Mouse (Mus musculus): ENCODE results near the gene Gp1ba. TPM values are rescaled to one million over a fixed set of nuclear protein-coding genes. Genes with fewer than 3 reads are reported as not detected.

Gene Gp1ba
- total RNA-seq, 2 experiments from 2014 or later: not detected

DNA sequence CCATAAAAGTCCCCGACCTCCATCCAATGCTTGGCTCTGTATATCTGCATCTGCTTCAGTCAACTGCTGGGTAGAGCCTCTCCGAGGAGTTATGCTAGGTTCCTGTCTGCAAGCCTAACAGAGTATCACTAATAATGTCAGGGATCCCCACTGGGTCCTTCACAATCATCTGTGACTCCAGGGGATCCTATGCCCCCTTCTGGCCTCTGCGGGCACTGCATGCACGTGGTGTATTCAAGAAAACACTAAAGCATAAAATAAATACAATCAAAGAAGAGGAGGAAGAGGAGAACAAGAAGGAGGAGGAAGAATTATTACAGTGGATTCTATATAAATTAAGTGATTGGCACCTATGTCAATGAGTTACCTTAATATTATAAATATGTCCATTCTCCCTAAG, 13.4 kb upstream of the Gp1ba start:
- DNase-seq (ENCODE audit: low spot score in 2 of 2): no peak
- intact Hi-C loops (cut with DNase I): no loop called here

DNA sequence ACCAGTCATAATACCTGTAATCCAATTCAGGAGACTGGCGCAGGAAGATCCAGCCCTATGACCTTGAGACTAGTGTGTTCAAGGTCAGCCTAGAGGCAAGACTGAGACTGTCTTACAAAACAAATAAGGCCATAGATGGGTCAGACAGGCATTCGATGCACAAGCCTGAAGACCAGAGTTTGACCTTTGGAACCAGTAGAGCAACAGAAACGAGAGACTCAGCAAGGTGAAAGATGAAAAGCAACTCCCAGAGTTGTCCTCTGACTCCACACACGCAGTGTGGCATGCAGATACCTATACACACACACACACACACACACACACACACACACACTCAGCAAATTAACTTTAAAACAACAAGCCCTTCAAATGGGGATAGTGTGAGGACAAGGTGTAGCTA, 12.0 kb upstream of the Gp1ba start:
- no peak for DNase-seq (ENCODE audit: low spot score in 2 of 2)
- intact Hi-C loops (cut with DNase I): no loop called here

DNA sequence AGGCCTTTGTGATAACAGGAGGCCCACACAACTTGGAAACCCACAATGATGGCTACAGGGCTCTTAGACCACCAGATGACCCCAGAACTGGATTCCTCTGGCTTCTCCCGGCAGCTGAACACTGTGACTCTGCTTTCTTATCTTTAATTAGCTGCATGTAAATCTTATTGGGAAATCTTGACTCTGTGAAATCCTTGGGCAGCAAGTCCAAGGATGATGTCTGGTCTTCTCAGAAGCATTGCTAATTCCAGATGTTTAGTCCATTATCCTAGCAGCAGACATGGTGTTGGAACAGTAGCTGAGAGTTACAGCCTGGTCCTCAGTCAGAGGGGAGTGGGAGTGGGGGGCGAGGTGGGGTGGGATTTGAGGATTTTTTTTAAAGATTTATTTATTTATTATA, 10.5 kb upstream of the Gp1ba start:
- DNase-seq (ENCODE audit: low spot score in 2 of 2): no peak
- intact Hi-C loops (cut with DNase I): no loop called here

DNA sequence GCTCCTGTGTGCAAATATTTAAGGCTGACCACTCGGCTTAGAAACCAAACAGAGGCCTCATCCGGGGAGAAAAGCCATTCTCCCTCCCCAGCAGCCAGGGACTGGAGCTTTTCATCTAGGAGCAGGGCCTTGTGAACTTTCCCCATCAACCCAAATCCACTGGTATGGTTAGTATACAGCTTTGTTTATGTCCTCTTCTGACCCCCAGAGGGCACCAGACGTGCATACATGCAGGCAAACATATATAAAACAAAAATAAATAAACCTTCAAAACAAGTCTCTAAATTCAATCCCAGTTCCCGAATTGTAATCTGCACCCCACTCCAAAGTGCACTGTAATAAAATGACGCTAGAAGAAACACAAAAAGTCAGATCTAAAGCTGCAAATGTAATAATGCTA, 9.4 kb upstream of the Gp1ba start:
- intact Hi-C loops (cut with DNase I): no loop called here
- DNase-seq (ENCODE audit: low spot score in 2 of 2): no peak

DNA sequence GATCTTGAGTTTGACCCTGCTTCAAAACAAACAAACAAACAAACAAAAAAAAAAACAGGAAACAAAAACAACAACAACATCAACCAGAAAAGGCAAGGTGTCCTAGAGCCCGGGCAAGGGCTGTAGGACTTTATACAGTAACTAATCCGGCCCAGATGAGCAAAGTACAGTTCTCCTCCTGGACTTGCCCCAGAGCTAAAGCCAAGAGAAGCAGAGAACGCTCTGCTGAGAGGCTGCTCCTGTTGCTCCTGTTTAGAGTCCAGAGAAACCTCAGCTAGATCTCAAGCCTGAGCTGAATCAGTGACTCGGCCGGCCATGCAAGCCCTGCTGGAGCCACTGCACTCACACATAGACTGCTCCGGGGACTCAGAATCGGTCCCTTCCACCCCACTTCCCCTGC, 8.8 kb upstream of the Gp1ba start:
- no peak for DNase-seq (ENCODE audit: low spot score in 2 of 2)
- intact Hi-C loops (cut with DNase I): loop anchor here (5.0 kb wide), 1 partner anchor 127 kb away; no protein-coding TSS in a partner anchor

DNA sequence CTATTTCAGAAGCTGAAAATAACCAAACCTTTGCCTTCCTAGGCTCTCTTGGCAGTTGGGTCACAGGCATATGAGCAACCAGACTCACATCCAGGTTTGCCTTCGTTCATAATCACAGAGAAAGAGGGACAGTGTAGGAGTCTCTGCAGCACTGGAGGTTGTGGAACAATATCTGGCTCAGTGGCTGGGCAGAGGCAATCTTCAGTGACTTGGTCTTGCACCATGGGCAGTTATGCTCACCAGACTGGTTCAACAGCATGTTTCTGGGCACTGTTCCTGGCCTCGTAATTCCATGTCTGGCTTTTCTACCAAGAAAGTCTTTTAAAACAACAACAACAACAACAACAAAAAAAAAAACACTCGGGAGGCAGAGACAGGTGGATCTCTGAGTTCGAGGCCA, 3.3 kb upstream of the Gp1ba start:
- intact Hi-C loops (cut with DNase I): no loop called here
- DNase-seq (ENCODE audit: low spot score in 2 of 2): no peak

DNA sequence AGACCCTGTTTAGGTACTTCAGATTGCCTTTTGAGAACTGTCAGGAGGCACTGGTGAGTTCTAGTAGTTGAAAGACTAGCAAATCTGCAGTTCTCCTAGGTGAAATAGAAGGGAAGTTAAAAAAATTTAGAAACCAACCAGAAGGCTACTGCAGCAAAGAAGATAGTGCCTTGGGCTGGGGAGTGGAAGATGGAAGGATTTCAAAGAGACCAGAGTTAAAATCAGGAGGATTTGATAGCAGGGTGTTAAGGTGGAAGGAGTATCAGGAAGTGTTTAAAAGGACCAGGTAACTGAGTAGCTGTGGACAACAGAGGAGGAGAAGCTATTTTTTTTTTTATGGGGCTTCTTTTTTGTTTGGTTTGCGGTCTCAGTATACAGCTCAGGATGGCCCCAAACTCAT, 1.2 kb upstream of the Gp1ba start:
- no peak for DNase-seq (ENCODE audit: low spot score in 2 of 2)
- intact Hi-C loops (cut with DNase I): no loop called here

DNA sequence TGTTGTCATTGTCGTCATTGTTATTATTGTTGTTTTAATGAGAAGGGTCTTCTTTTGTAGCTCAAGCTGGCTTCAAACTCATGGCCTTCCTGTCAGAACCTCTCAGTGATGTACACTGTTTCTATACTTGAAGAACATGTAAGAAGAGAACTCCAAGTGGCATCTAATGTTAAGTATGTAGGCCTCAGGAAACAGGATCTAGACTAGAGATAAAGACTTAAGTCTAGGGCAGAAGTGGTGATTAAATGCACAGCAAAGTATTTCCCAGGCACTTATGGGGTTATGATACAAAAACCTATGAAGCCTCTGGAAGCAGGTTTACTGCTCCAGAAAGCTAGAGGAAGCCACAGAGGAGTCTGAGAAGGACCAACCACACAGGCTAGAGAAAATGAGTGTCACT, 629 bp upstream of the Gp1ba start:
- no peak for DNase-seq (ENCODE audit: low spot score in 2 of 2)
- intact Hi-C loops (cut with DNase I): no loop called here

DNA sequence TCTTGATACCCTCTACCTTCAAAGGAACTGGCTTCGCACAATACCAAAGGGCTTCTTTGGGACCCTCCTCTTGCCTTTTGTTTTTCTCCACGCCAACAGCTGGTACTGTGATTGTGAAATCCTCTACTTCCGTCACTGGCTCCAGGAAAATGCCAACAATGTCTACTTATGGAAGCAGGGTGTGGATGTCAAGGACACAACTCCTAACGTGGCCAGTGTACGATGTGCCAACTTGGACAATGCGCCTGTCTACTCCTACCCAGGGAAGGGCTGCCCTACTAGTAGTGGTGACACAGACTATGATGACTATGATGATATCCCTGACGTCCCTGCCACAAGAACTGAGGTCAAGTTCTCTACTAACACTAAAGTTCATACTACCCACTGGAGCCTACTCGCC, 1.1 kb downstream of the Gp1ba start:
- intact Hi-C loops (cut with DNase I): loop anchor here (10.0 kb wide), 1 partner anchor 205 kb away; the partner anchor contains the start of gene Arrb2
- DNase-seq (ENCODE audit: low spot score in 2 of 2): no peak

DNA sequence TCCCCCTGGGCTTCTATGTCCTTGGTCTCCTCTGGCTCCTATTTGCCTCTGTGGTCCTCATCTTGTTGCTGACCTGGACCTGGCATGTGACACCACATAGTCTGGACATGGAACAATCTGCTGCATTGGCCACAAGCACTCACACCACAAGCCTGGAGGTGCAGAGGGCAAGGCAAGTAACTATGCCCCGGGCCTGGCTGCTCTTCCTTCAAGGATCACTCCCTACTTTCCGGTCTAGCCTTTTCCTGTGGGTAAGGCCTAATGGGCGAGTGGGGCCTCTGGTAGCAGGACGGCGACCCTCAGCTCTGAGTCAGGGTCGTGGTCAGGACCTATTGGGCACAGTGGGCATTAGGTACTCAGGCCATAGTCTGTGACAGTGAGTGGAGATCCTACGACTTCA, 2.3 kb downstream of the Gp1ba start:
- intact Hi-C loops (cut with DNase I): loop anchor here (10.0 kb wide), 1 partner anchor 206 kb away; the partner anchor contains the start of gene Arrb2
- no peak for DNase-seq (ENCODE audit: low spot score in 2 of 2)

DNA sequence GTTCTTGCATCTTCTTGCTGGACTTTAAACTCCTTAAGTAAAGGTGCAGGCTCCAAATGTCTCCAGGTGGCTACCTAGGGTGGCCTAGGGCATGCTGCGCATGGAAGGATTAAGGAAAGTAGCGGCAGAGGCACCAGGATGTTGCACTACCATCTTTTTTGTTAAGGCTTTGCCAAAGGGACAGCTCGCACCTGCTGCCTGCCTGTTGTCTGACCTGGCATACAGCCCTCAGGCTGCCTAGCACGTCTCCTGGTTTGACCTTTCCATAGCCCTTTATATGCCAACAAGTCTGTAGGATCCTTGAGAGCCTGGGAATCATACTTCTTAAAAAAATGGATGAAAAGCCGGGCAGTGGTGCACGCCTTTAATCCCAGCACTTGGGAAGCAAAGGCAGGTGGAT, 4.1 kb downstream of the Gp1ba start:
- DNase-seq (ENCODE audit: low spot score in 2 of 2): no peak
- intact Hi-C loops (cut with DNase I): loop anchor here (10.0 kb wide), 1 partner anchor 208 kb away; the partner anchor contains the start of gene Arrb2

DNA sequence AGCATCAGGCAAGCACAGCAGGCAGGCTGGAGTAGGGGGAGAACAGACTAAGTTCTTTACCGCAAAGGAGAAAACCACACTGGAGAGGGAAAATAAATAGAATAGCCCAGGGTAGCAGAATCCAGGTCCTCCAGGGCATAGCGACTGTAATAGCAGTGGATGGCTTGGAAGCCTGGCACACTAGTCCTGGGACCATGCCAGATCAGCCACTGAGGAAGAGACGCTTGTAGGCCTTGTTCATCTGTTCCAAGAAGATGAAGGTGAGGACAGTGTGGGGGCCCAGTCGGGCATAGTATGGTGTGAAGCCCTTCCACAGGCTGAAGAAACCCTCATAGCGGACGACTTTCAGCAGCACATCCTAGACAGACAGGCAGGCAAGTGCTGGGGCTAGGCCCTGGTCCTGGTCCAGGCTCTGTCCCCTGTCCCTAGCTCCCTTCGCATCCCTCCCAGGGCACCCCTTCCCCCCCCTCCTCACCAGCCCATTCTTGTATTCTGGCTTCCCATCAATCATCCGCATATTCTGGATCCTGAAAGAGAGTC, 5.7 kb downstream of the Gp1ba start:
- DNase-seq (ENCODE audit: low spot score in 2 of 2): no peak
- intact Hi-C loops (cut with DNase I): loop anchor here (10.0 kb wide), 1 partner anchor 210 kb away; the partner anchor contains the start of gene Arrb2

DNA sequence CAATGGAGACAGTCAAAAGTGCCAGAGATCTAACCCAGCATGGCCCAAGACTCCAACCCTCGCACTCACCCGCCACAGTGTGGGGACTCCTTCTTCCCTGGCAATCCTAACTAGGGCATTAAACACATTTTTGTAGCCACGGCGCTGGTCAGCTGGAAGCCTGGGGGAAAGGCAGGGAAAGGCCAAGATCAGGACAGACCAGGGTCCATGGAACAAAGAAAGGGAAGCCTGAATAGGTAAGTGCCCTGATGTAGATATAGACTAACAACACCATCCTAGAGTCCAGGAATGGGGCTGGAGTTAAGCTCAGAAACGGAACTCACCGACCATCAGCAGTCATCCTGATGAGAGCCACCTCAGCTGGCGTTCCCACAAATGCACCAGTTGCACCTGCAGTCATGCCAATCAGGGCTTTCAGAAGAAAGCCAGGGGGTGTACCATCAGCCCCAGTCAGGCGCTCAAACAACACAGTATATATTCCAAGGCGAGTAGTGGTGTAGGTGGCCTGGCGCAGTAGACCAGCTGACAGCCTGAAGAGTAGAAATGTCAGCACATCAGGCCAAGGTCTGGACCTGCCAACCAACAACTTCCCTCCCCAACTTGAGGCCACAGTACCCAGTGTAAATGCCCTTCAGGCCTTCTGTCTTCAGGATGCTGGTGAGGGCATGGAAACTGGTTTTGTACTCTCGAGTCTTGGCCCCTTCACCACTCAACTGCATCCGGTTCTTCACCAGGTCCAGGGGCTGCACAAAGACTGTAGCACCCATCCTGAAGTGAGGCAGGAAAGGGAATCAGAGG, 6.7 kb downstream of the Gp1ba start:
- intact Hi-C loops (cut with DNase I): loop anchor here (10.0 kb wide), 1 partner anchor 211 kb away; the partner anchor contains the start of gene Arrb2

DNA sequence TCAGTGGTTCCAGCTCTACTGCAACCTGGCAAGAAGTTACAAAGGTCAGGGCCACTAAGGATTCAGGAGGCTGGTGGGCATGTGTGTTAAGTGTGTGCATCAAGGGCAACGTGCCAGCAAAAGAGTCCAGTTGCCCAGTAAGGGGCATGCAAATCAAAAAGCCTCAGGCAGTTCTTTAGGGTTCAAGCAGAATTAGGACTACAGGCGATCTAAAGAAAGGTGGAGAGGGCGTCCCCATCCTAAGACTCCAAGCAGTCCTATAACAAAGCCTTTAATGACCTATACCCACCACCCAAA, 7.3 kb downstream of the Gp1ba start:
- intact Hi-C loops (cut with DNase I): loop anchor here (10.0 kb wide), 1 partner anchor 211 kb away; the partner anchor contains the start of gene Arrb2
- no peak for DNase-seq (ENCODE audit: low spot score in 2 of 2)

More for the DNA sequence above, 6.7 kb downstream of the Gp1ba start:
- DNase-seq (ENCODE audit: low spot score in 2 of 2): no peak

DNA sequence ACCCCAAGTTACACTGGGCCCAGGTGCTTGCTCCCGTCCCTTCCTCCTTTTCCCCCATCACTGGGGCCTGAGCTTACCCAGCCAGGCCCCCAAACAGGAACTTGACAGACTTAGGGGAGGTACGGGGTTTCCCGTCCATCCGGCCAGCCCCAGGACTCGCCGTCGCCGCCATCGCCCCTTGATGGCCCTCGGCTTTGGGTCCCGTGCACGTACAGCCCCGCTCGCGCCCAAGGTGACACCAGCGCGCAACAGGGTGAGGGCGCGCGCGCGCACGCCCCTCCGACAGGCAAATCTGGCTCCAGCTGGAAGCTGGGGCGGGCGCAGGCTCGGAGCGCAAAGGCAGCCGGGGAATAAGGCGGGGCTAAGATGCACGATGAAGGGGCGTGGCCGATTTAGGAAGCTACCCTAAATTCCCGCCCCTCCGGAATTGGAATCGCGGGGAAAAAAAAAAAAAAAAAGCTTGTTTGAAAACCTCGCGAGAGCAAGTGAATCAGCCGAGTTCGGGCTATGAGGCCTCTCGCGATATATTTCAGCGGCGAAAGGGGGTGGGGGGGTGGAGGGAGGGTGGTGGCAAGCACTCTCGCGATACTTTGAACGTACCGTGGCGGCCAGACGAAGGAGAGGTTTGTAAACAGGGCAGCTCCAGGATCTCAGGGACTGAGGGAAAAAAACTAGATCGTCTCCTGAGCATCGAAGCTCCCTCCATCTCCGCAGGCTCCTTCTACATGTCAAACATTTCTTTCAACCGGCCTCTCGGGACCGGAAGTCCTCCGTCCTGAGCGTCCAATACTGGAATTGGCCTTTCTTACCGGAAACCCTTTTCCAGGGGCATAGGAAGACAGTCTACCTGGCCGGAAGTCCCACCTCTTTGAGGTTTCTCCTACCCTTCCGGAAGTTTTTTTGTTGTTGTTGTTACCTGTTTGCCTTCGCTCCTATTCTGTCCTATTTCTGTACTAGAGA, 8.0 kb downstream of the Gp1ba start, which contains the start of the genes Rnf167 and Slc25a11:
TSS of gene Rnf167 (plus strand) at position 545 of the 960 bp plus-strand sequence.
TSS of gene Slc25a11 (minus strand) at position 789 of the 960 bp plus-strand sequence.
- intact Hi-C loops (cut with DNase I): loop anchor here (10.0 kb wide), 1 partner anchor 212 kb away; the partner anchor contains the start of gene Arrb2
- peak; percentile 97 to 99 for DNase-seq (ENCODE audit: low spot score in 2 of 2)

DNA sequence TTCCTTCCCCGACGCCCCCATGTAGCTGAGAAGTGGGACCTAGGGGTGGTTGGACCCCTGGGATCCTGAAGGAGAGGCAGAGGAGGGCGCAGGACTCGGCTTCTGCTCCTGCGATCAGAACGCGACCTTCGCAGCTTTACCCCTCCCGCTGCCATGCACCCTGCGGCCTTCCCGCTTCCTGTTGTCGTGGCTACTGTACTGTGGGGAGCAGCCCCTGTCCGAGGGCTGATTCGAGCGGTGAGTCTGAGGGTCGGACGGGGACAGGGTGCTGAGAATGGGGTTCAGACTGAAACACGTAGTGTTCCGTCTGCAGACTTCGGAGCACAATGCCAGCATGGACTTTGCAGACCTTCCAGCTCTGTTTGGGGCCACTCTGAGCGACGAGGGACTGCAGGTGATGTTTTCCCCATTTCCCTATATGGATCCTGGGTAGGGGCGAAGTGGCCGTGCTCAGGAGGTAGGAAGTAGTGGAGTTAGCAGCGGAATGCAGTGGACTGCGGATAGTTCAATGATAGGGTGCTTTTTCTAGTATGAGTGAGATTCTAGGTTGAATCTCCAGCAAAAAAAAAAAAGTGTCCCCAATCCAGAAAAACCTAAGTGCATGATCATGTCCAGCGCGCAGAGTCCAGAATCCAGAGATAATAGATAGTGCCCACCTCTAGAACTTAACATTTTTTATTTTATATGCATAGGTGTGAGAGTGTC, 8.9 kb downstream of the Gp1ba start:
- intact Hi-C loops (cut with DNase I): loop anchor here (10.0 kb wide), 1 partner anchor 213 kb away; the partner anchor contains the start of gene Arrb2
- no peak for DNase-seq (ENCODE audit: low spot score in 2 of 2)

DNA sequence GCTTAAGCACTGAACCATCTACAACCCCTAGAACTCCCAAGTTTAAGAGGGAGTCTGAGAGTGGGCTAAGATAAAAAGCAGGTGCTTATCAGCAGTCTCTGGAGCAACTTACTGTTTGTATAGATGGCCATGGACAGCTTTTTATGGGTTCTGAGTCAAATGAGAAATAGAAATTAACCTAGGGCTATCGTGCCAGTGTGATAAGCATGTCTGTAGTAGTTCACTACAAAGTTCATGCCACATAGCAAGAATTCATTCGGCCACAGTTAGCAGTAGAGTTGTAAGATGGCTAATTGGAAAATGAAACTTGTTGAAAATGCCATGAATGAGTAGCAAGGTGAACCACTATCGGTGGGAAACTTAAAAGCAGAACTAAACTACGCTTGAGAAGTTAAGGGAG, 9.6 kb downstream of the Gp1ba start:
- intact Hi-C loops (cut with DNase I): loop anchor here (10.0 kb wide), 1 partner anchor 214 kb away; the partner anchor contains the start of gene Arrb2
- DNase-seq (ENCODE audit: low spot score in 2 of 2): no peak

DNA sequence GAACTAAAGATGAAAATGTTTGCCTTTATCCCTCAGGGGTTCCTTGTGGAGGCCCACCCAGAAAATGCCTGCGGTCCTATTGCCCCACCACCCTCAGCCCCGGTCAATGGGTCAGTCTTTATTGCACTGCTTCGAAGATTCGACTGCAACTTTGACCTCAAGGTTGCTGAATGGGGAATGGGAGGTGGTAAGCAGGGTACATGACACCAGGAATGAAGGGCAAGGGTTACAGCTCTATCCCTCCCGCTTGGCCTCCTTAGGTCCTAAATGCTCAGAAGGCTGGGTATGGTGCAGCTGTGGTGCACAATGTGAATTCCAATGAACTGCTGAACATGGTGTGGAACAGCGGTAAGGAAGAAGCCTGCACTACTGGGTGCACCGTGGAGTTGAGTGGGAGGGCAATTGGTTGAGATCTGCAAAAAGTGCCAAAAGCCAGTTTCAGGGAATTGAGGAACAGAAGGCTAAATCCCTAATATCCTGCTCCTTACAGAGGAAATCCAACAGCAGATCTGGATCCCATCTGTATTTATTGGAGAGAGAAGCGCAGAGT, 10.3 kb downstream of the Gp1ba start:
- no peak for DNase-seq (ENCODE audit: low spot score in 2 of 2)
- intact Hi-C loops (cut with DNase I): loop anchor here (10.0 kb wide), 1 partner anchor 214 kb away; the partner anchor contains the start of gene Arrb2
